Mouse (Mus musculus) cerebellum, postnatal 4 days (tissue): ENCODE results near the gene Trim27.

Experiments used
- DNase-seq, 2 experiments: peaks; one replicate each; pipeline ENCODE4 v3.0.0; 2022; ENCODE audit warnings: low spot score in 2 of 2, mixed read lengths in 1 of 2

Trim27 gene

DNA sequence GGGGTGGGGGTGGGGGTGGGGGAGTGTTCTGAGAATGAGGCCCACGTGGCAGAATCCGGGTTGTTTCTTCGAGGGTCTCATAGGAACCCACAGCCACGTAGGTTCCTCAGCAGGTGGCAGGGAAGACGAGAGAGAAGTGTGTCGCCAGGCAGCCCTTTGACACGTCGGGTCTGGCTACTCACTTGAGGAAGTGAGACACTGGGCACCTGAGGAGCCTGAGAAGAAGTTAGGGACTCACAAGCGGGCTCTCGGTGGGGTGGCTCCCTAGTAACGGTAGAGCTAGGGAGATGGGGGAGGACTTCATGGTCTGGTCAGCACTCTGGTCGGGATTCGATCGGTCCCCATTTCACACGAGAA is at the start of gene Trim27:
Gene Trim27 (plus strand): TSS at position 79 of the 357 bp plus-strand sequence.
- no peak for DNase-seq

DNA sequence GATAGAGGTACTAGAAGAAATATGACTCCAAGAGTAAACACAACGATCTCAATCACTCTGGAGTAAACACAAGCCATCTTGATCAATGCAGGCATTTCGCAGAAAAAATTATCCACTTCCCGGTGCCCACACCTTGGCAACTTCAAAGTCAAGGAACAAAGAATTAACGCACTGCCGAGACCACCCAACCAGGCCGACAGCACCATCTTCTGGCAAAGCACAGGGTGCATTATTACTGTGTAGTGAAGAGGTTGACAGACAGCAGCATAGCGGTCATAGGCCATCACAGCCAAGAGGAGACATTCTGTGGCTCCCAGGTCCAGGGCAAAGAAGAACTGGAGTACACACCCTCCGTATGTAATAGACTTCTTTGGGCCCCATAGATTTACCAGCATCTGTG is 36.8 kb upstream of the Trim27 start:
- no peak for DNase-seq

DNA sequence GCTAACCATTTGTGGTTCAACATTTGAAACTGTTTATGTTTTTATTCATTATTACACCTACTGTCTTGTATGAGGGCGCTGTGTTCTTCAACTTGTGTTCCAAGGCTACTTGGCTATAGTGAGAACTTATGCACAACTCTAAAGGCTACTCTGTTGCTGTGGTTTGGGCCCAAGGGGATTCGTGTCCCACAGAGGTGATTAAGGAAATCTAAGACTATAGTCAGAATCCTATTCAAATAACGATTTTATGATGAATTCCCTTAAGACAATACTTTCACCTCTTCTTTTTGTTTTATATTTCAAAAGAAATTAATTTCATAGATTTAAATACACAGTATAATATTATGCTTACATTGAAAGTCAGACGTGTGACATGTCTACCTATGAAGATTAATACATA is 33.5 kb upstream of the Trim27 start, which contains the start of gene Olfr1368:
Gene Olfr1368 (minus strand): TSS at position 101 of the 400 bp plus-strand sequence.
- no peak for DNase-seq

DNA sequence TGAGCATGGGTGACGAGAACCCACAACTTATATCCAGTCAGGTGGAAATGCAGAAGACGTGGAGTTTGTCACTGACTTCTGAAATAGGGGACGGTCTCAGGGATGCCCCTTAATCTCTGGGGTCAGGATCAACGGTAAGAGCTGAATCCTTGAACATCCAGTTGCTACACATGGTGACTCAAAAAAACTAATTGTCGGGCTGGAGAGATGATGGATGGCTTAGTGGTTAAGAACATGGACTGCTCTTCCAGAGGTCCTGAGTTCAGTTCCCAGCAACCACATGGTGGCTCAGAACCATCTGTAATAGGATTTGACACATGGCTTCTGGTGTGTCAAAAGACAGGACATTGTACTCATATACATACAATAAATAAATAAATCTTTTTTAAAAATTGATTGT is 23.4 kb upstream of the Trim27 start:
- DNase-seq: no peak

DNA sequence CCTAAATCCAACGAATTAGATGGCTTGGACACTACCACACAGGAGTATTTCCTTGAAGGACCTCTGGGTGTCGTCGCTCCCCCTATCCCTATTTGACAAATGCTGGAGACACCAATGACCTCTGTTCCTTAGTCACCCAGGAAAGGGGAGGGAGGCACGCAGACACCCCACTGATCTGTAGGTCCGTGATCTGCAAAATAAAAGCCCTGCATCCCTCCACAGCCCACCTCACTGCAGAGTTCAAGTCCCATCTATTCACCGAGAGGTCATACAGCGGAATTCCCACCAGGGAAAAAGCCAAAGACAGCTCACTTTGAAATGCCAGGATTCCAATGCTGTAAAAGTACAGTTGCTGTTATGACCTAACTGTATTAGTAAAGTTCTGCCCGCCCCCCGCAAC is 21.2 kb upstream of the Trim27 start:
- DNase-seq: no peak

DNA sequence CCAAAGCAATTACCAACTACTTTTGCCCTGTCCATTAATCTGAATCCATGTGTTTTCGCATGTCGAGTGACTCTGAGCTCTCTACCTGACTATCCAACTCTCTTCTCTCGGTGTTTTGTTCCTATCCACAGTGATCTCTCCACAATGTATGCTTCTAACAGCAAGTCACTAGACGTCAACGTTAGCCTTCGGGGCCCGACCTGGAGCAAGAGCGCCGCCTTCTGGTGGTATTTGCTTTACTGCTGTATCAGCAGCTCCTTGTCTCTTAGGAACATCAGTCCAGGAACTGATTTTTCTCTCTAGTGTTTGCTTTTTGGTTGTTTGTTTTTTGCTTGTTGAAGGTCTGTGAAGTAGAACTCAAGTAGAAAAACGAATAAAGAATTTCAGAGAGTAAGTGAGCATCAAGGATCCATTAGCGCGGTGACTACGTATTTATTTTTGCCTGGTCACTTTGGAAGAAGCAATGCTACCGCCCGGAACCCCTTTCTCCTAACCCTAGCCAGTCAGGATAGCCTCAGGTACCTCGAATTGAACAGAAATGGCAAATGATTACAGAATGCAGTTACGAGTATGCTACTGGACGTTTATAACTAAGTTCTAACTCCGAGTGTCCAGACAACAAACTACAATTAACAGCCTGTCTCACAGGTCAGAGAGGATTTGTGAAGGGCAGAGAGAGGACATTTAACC is 20.3 kb upstream of the Trim27 start:
- peak; percentile 83 to 88 for DNase-seq

DNA sequence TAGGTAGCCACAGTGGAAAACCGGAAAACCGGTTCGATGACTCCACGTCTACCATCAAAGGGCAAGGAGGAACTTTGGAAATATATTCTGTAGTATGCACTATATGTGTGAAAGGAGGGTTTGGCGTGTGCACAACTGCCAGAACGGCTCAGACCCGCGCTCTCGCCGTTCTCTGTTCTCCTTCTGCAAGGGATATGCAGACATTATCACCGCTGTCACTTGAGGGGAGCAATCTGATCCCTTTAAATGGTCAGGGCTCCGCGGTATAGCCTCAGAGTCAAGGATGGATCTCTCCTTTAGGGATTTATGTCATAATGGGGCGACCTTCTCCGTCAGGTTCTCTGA is 19.8 kb upstream of the Trim27 start:
- no peak for DNase-seq

DNA sequence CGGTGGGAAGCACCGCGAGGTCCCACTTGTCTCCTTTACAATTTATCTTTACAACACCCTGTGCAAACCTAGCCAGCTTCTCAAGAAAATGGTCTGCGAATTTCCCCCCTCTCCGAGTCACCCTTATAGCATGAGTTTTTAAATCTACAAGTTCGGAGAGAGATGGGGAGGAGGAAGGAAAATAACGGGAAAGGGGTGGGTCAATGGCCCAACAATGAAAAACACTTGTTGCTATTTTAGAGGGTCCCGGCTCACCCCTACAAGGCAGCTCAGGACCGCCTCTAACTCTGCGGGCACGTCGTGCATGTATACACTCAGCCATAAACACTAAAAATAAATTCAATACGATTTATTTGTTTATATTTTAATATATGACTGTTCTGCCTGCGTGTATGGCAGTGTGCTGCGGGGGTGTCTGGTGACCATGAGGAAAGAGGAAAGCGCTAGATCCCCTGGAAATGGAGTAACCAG is 19.2 kb upstream of the Trim27 start:
- DNase-seq: no peak

DNA sequence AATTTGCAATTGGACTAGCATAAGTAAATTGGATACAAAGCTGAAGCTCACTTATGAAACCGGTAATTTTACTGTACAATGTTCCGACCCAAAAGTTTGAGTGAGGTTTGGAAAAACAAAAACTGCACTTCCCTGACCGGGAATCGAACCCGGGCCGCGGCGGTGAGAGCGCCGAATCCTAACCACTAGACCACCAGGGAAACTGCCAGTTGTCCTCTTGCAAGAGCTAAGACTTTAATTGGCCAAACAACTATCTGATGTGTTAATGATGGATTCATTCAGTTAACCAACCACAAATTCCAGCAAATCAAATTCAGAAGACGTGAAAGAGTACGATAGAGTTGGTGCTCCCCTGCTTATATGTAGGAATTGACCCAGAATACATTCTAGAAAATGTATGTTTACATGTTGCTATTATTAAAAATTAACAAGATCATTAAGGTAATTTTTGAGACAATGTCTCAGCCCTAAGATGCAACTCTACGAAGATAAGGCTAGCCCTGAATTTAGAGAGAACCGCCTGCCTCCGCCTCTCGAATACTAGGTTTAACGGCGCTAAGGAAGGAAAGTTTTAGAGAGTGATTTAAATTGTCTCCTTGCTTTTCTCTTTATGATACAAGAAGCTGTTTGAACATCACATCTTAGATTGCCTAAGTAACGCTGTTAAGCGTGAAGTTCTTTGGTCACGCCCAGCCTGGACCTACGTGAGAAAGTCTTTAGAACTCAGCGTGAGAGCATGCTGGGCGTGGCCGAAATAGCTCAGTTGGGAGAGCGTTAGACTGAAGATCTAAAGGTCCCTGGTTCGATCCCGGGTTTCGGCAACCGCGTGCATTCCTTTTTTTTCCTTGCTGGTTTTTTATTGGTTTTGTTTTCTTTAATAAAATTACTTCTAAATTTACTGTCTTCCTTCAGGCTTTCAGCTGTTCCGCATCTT is 18.3 kb upstream of the Trim27 start:
- peak; percentile 93 to 95 for DNase-seq

DNA sequence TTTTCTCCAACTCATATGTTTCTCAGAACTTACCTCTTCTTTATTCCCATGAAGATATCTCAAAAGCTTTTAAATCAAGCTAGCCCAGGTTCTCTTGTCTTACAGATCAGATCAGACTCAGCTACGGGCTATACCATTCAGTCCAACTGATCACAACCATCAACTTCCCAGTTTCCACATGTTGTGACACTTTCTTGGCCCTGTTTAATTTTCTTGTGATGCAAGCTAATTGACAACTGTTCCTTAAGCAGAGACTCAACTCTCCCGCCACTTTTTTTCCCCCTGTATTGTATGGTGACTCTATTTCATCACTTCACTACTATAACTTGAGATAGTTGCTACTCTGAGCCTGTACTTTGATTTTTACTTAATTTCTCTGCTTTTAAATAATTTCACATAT is 17.7 kb upstream of the Trim27 start:
- no peak for DNase-seq

DNA sequence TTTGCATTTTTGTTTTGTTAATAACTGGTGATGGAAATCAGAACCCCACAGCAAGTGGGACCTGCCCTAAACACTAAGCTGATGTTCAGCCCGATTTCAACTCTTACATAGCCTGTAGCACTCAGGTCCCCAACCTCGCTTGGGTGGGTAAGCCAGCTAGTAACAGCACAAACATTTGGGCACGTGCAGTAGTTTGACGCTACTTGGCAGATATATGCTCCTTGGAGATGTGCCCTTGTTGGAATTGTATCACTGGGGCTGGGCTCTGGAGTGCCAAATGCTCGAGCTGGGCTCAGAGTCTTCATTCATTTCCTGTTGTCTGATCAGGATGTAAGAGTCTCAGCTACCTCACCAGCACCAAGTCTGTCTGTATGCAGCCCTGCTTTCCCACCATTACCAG is 16.7 kb upstream of the Trim27 start:
- no peak for DNase-seq

DNA sequence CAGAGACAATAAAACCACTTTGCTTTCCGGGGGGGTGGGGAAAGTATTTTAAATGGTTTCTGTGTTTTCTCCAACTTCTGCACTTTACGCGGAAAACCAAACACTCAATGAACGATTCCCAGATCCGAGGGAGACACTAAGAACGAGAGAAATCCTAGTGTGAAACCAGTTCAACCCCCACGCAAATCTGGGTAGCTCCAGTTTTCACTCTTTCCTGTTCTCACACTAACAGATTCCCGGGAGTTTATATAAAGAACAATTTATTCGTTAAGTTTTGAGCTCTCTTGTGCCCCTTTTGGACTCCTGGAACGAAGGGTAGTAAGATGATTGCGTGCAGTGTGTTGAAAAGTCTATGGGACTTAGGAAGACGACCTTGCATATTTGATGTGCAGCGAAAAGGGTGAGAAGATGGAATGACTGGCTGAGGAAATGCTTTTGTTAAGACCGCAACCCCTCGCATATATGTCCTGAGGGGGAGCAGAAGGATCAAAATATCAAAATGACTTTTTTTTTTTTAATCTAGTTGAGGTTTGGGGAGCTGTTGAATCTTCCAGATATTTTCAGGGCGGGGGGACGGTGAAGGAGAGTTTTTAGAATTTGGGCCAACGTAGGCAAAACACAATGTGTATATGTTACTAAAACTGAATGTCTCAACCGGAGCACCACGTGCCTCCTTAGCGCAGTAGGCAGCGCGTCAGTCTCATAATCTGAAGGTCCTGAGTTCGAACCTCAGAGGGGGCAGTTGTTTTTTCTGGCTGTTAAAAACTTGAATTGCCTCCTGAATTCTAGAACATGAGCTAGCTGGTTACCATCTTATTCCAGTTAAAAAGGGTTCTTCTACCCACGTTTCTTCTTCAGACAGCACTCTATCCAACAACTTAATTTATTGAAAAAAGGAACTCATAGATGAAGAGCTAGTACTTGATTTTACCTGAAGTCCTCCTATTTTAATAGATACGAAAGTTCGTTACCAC is 12.0 kb upstream of the Trim27 start:
- DNase-seq: peak in 1 of 2 experiments; percentile 73

DNA sequence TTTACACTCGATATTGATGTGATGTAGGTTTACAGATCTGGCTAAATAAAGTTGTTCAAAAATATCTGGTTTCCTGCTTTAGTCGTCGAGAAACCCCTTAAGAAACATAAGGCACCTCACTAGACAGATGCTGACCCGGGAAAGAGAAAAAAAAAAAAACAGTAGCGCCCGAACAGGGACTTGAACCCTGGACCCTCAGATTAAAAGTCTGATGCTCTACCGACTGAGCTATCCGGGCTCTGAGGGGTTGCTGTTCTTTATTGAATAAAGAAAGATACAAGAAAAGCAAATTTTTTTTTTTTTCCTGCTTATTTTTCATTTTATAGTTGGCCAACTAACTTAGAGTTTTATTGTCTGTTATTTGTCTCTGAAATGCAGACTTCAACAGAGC is 11.3 kb upstream of the Trim27 start:
- DNase-seq: no peak

DNA sequence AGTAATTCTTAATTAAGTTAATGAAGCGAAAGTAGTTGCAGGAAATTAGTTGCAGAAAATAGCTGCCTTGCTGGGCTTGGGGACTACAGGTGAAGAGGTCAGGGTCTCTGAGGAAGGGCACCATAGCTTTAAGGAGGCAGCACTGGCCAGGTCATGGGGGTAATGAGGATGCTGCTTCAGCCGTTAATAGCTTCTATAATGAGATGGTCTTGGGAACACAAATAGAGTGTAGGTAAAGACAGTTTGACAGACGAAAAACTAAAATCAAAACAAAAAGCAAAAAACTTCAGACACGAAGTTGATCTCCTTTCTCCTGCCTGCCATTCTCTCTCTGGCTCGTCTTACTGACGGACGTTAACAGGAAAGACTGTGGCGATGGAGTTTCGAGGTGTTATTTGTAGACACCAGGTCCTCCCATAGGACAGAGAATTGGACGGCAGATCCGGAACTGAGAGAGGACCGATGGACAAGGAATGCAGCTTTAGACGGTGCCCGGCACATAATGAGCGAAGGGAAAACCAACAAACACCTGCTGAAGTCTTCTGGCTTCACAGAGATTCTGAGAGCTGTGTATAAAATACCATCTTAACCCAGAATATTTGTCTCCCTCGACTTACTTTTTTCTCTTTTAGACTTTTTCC is 10.8 kb upstream of the Trim27 start:
- no peak for DNase-seq

DNA sequence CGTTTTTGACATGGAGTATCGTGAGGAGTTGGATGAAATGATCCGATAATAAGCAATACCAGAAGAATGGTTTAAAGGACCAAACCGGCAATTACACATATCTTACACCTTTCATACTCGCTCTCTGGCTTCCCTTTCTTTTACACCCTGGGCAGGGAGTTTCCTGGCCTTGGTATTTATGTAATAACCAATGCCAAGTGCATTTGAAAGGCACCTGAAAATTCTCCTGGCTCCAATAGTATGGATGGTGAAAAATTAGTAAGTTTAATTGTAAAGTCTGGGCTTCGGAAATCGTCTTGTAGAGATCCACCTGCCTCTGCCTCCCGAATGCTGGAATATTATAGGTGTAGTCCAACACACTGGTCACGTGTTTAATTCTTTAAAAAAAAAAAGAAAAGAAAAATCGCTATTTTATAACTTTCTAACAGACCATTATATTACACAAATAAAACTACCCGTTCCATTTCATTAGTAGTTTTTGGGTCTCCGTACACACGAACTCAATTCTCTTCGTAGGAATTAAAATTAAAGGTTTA is 10.1 kb upstream of the Trim27 start:
- DNase-seq: no peak

DNA sequence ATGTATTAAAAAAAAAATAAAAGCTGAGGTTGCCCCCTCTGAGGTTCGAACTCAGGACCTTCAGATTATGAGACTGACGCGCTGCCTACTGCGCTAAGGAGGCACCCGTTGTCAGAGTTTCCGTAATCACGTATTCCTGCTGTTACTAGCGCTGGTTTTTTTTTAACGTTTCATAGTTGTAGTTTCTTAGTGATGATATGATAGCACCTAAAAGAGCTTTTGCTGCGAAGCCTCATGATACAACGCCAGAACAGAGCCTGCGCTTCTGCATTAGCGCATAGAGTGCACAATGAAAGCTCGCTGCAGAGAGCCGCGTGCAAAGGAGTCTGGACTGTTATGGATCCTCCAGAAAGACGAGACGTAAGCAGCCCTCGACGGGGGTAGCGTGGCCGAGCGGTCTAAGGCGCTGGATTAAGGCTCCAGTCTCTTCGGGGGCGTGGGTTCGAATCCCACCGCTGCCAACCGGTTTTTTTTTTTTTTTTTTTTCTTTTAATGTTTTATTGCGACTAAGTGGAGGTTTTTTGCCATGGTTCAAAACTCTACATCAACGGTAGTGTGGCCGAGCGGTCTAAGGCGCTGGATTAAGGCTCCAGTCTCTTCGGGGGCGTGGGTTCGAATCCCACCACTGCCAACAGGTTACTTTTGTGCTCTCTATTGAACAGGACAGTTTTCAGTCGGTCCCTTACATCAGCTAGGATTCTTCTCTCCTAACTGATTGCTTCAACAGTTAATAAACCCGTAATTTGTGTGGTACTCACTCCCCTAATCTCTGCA is 9.4 kb upstream of the Trim27 start:
- peak; percentile 47 to 71 for DNase-seq

DNA sequence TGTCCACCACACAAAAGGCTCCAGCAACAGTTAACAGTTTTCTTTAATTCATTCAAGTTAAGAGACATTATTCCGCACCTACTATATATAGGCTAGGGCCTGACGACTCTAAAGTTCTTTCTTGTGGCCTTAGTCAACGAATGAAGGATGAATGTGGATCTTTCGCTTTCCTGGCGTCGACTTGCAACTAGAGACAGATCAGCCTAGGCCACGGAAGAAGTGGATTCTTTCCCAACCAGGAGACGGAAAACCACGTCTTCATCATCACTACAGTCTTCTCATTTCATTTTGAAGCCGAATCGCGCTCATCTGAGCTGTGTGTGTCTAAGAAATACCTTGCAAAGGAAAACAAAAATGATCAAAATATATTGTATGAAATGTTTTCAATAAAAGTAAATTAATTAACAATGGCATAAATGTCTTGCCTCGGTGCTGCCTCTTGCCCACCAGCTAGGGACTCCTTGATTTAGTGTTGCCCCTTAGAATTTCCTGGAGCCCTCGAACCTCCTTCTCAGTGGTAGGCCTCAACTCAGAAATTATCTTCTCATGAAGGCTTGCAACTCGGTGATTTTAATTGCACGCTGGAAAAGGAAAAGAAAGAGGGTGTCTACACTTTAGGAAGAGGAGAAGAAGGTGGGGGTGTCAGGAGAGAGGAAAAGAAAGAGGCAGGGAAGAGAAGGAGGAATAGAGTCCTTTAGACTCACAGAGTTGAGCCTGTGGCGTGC is 8.7 kb upstream of the Trim27 start:
- DNase-seq: no peak

DNA sequence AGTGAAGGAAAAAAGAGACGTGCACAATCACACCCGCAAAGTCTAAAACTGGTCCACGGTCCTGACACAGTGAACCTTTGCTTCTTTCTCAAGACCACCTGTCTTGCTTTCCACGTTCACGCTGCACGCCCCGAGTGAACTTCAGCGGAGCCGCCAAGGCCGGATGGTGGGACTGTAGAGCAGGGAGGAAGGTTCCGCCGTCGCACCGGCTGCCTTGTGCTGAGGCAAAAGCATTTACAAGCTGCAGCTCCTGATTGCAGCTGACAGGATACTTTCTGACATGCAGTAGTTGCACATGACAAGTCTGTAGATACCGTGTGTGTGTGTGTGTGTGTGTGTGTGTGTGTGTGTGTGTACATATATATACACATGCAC is 8.1 kb upstream of the Trim27 start:
- no peak for DNase-seq

DNA sequence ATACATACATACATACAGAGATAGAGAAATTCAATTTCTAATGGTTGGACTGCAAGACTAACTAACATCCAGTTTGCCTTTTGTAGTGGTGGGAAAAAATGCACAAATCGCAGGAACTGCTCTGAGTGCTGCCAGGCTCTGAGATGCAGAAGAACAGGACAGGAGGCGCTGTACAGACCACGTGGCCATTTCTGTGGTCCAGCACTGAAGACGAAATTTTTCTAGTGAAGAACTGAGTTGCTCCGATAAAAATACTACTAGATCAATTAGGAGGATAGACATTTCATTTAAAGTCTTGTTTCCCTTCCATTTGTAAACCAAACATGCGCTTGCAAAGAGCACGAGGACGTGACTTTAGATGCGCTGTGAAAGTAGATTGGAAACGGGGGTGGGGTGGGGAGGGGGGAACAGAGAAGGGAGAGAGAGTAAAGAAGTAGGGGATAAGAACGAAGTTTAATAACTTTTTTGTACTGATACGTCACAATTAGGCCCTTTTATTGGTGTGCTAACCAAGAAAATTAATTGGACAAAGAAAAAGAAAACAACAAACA is 7.6 kb upstream of the Trim27 start:
- DNase-seq: no peak
